Mouse (Mus musculus) CH12.LX (cell line): ENCODE results near the gene Gm20388. TPM values are rescaled to one million over a fixed set of nuclear protein-coding genes. Genes with fewer than 3 reads are reported as not detected.

Experiments
- DNase-seq: peaks from one replicate; pipeline ENCODE4 v3.0.0-alpha.2; 2013; ENCODE audit errors: extremely low read depth
- H3K27ac ChIP-seq: 2 replicates; pipeline ENCODE4 v1.5.1; 2012; ENCODE audit warnings: low read depth, mild to moderate bottlenecking, control low read depth, moderate library complexity; ENCODE audit not compliant: insufficient read depth
- H3K27me3 ChIP-seq: replicated peaks from 2 replicates; pipeline ENCODE3; 2012; ENCODE audit warnings: inconsistent platforms
- H3K36me3 ChIP-seq, 2 experiments: replicated peaks in 1 of 2; 2 replicates each; pipeline versions ENCODE3 to v1.6.1; 2012; ENCODE audit warnings: inconsistent platforms in 1 of 2, low read length in 1 of 2, mild to moderate bottlenecking in 1 of 2, mixed read lengths in 1 of 2, moderate library complexity in 1 of 2; ENCODE audit not compliant: control insufficient read depth in 1 of 2, insufficient read depth in 1 of 2
- H3K4me1 ChIP-seq, 2 experiments: 2 replicates each; pipeline ENCODE4 v1.6.1; 2012; ENCODE audit warnings: inconsistent platforms in 1 of 2, moderate library complexity in 1 of 2; ENCODE audit not compliant: insufficient read depth in 2 of 2, control insufficient read depth in 1 of 2
- H3K4me2 ChIP-seq: 2 replicates; pipeline ENCODE4 v1.6.1; 2012; ENCODE audit warnings: low read depth, mild to moderate bottlenecking, control low read depth; ENCODE audit not compliant: poor library complexity, insufficient read depth, severe bottlenecking
- H3K4me3 ChIP-seq, 3 experiments: fragments of 150-350 bp in 1 of 3; sonication (generic) in 1 of 3; replicated peaks in 1 of 3; 2 replicates each; pipeline versions ENCODE3 to v1.5.1; 2011 to 2012; ENCODE audit warnings: low read depth in 2 of 3, low read length in 2 of 3, mild to moderate bottlenecking in 2 of 3, moderate library complexity in 2 of 3, control low read depth in 1 of 3, improper control_type of control experiment in 1 of 3, inconsistent platforms in 1 of 3, mixed read lengths in 1 of 3; ENCODE audit not compliant: poor library complexity in 1 of 3
- H3K79me2 ChIP-seq: replicated peaks from 2 replicates; pipeline ENCODE4 v1.6.1; 2012; ENCODE audit warnings: mild to moderate bottlenecking, moderate library complexity; ENCODE audit not compliant: control insufficient read depth, poor library complexity, insufficient read depth, severe bottlenecking; ENCODE audit errors: extremely low read depth
- H3K9ac ChIP-seq: 2 replicates; pipeline ENCODE4 v1.6.1; 2012; ENCODE audit warnings: low read depth, mild to moderate bottlenecking, control low read depth, moderate library complexity; ENCODE audit not compliant: insufficient read depth
- H3K9me3 ChIP-seq: replicated peaks from 2 replicates; pipeline ENCODE3; 2012; ENCODE audit warnings: low read length, inconsistent platforms, mixed read lengths
- BHLHE40 ChIP-seq: IDR thresholded peaks from 2 replicates; pipeline ENCODE4 v1.6.1; 2011; ENCODE audit warnings: mild to moderate bottlenecking, low read depth, low read length, improper control_type of control experiment
- CHD1 ChIP-seq: IDR thresholded peaks from 2 replicates; pipeline ENCODE4 v1.6.1; 2012; ENCODE audit warnings: low read depth, low read length, improper control_type of control experiment, inconsistent platforms
- CHD2 ChIP-seq: IDR thresholded peaks from 2 replicates; pipeline ENCODE4 v1.6.1; 2011; ENCODE audit warnings: low read length, improper control_type of control experiment
- CTCF ChIP-seq, 2 experiments: IDR thresholded peaks in 1 of 2; conservative IDR thresholded peaks in 1 of 2; 2 replicates each; pipeline ENCODE4 v1.5.1; 2011 to 2012; ENCODE audit warnings: low read depth in 2 of 2, low read length in 2 of 2, improper control_type of control experiment in 1 of 2, inconsistent platforms in 1 of 2, mild to moderate bottlenecking in 1 of 2, moderate library complexity in 1 of 2
- EP300 ChIP-seq: IDR thresholded peaks from 2 replicates; pipeline ENCODE4 v1.6.1; 2011; ENCODE audit warnings: low read length, improper control_type of control experiment
- ETS1 ChIP-seq: conservative IDR thresholded peaks from 2 replicates; pipeline ENCODE4 v1.6.1; 2012; ENCODE audit warnings: low read depth, mild to moderate bottlenecking, inconsistent platforms, low read length, improper control_type of control experiment, moderate library complexity
- GABPA ChIP-seq: IDR thresholded peaks from 2 replicates; pipeline ENCODE4 v1.6.1; 2012; ENCODE audit warnings: low read depth, low read length, improper control_type of control experiment, inconsistent platforms; ENCODE audit not compliant: insufficient replicate concordance
- JUN ChIP-seq: IDR thresholded peaks from 2 replicates; pipeline ENCODE4 v1.6.1; 2011; ENCODE audit warnings: low read depth, mild to moderate bottlenecking, low read length, improper control_type of control experiment, moderate library complexity; ENCODE audit not compliant: insufficient read depth
- JUND ChIP-seq: conservative IDR thresholded peaks from 2 replicates; pipeline ENCODE4 v1.6.1; 2011; ENCODE audit warnings: low read depth, low read length, improper control_type of control experiment
- MAX ChIP-seq: IDR thresholded peaks from 2 replicates; pipeline ENCODE4 v1.6.1; 2011; ENCODE audit warnings: low read length, improper control_type of control experiment
- MAZ ChIP-seq: IDR thresholded peaks from 2 replicates; pipeline ENCODE4 v1.6.1; 2012; ENCODE audit warnings: low read depth, mild to moderate bottlenecking, inconsistent platforms, low read length, improper control_type of control experiment, moderate library complexity
- MXI1 ChIP-seq: IDR thresholded peaks from 2 replicates; pipeline ENCODE4 v1.6.1; 2011; ENCODE audit warnings: mild to moderate bottlenecking, low read depth, low read length, improper control_type of control experiment
- MYC ChIP-seq: IDR thresholded peaks from 2 replicates; pipeline ENCODE4 v1.6.1; 2011; ENCODE audit warnings: low read depth, mild to moderate bottlenecking, improper control_type of control experiment, low read length
- NELFE ChIP-seq: IDR thresholded peaks from 2 replicates; pipeline ENCODE4 v1.6.1; 2011; ENCODE audit warnings: low read depth, low read length, improper control_type of control experiment
- NRF1 ChIP-seq: IDR thresholded peaks from 2 replicates; pipeline ENCODE4 v1.6.1; 2014; ENCODE audit warnings: low read depth, mild to moderate bottlenecking, inconsistent platforms, low read length, improper control_type of control experiment, moderate library complexity
- PAX5 ChIP-seq: IDR thresholded peaks from 2 replicates; pipeline ENCODE4 v1.6.1; 2012; ENCODE audit warnings: low read length, inconsistent platforms, mixed read lengths
- RAD21 ChIP-seq: IDR thresholded peaks from 2 replicates; pipeline ENCODE4 v1.6.1; 2011; ENCODE audit warnings: low read depth, mild to moderate bottlenecking, low read length, improper control_type of control experiment, moderate library complexity
- RCOR1 ChIP-seq: conservative IDR thresholded peaks from 2 replicates; pipeline ENCODE4 v1.6.1; 2012; ENCODE audit warnings: low read depth, mild to moderate bottlenecking, inconsistent platforms, low read length, improper control_type of control experiment
- SMC3 ChIP-seq: IDR thresholded peaks from 2 replicates; pipeline ENCODE4 v1.6.1; 2011; ENCODE audit warnings: low read depth, low read length, improper control_type of control experiment
- TCF12 ChIP-seq: IDR thresholded peaks from 2 replicates; pipeline ENCODE4 v1.6.1; 2014; ENCODE audit warnings: low read depth, mild to moderate bottlenecking, inconsistent platforms, low read length, improper control_type of control experiment
- UBTF ChIP-seq: IDR thresholded peaks from 2 replicates; pipeline ENCODE4 v1.6.1; 2012; ENCODE audit warnings: low read depth, mild to moderate bottlenecking, inconsistent platforms, low read length, improper control_type of control experiment, moderate library complexity
- USF1 ChIP-seq: IDR thresholded peaks from 2 replicates; pipeline ENCODE4 v1.6.1; 2014; ENCODE audit warnings: low read depth, mild to moderate bottlenecking, inconsistent platforms, low read length, improper control_type of control experiment
- USF2 ChIP-seq: conservative IDR thresholded peaks from 2 replicates; pipeline ENCODE4 v1.6.1; 2011; ENCODE audit warnings: low read depth, low read length, improper control_type of control experiment
- ZKSCAN1 ChIP-seq: IDR thresholded peaks from 2 replicates; pipeline ENCODE4 v1.6.1; 2012; ENCODE audit warnings: low read depth, inconsistent platforms, low read length, improper control_type of control experiment, borderline replicate concordance
- ZNF384 ChIP-seq: IDR thresholded peaks from 2 replicates; pipeline ENCODE4 v1.6.1; 2012; ENCODE audit warnings: low read depth, low read length, improper control_type of control experiment, inconsistent platforms
- dilution Hi-C: fragments of 300-500 bp; cut with MboI; formaldehyde crosslinking; loops from 2 replicates; pipeline ENCODE4 v1.14.3; 2020; ENCODE audit warnings: low sequenced_read_pairs; ENCODE audit not compliant: extremely low pct_unique_long_range_greater_than_20kb, extremely low pct_ligation_motif_present
- in situ Hi-C: fragments of 300-500 bp; cut with MboI; formaldehyde crosslinking; loops from 3 replicates; pipeline ENCODE4 v1.14.3; 2019; ENCODE audit warnings: low sequenced_read_pairs, low pct_ligation_motif_present, low pct_unique_long_range_greater_than_20kb, mixed read lengths
- polyA plus RNA-seq: library from polyadenylated mRNA; unstranded; fragments of >175 nt; gene quantifications from 2 replicates; pipeline ENCODE4 v1.2.1, GENCODE M21; 2012; ENCODE audit warnings: low read depth; ENCODE audit not compliant: insufficient read length
- total RNA-seq, 2 experiments: library from RNA; depleted of rRNA; stranded (reverse); fragments of 300-350 nt in 1 of 2; fragments of >200 nt in 1 of 2; gene quantifications; 2 replicates each; pipeline ENCODE4 v1.2.3; 2012 to 2014

Gm20388 gene
- total and polyA plus RNA-seq, 3 experiments, result 14.8 to 26.3 (median 22.2) TPM

GRCm38 (mm10) chr8:120887254-120887653 is 976.6 kb downstream of the Gm20388 start:
- no peak overlapping the region for H3K27ac ChIP-seq
- no peak overlapping the region for H3K9ac ChIP-seq
- TF ChIP-seq RAD21, result peak; percentile 9
- 0 out of 2 replicates have a peak, but pooled peaks have one; percentile 3 for TF ChIP-seq SMC3
- TF ChIP-seq CTCF (conservative IDR thresholded peaks at IDR 0.05 in 1 of 2, IDR thresholded peaks at IDR 0.05 in 1 of 2; ENCODE audit: low read depth in 2 of 2, low read length in 2 of 2), result peak; percentile 37 to 68
- no peak for TF ChIP-seq MAX
- no peak for DNase-seq
- no peaks in the 10 kb centered on the region for H3K79me2 ChIP-seq
- no peak overlapping the region for H3K4me3 ChIP-seq
- no peaks in the 10 kb centered on the region for H3K36me3 ChIP-seq
- in situ Hi-C loops, result no loop called here
- peaks cover 92% of the 10 kb centered on the region for H3K27me3 ChIP-seq
- dilution Hi-C loops, result no loop called here
- H3K4me2 ChIP-seq, result no peak overlapping the region
- H3K9me3 ChIP-seq, result no peaks in the 10 kb centered on the region
- peaks cover 2 to 9% of the 10 kb centered on the region in 2 experiments; a peak in 3 of 4 replicates for H3K4me1 ChIP-seq

DNA sequence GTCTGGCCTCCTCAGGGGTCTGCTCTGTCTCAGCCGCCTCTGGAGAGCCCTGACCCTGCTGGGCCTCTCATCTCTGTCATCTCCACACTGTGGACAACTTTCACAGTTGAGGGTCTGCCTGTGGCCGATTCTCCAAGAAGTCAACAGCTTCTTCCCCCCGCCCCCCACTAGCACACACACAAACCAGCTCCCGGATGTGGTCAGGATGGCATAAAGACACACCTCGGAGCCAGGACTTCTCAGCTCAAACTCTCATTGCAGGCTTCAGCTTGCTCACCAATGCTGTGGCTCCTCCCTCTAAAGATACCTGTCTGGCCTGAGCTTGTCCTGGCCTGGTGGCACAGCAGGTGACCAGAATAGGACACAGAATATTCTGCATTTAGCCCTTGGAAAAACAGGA is 977.4 kb downstream of the Gm20388 start:
- Histone ChIP-seq H3K9ac (no peak overlapping the region), H3K9me3 (no peaks in the 10 kb centered on the region), H3K36me3 (no peaks in the 10 kb centered on the region), H3K4me2 (no peak overlapping the region), H3K4me3 (no peak overlapping the region), H3K4me1 (peaks cover 2 to 9% of the 10 kb centered on the region in 2 experiments; a peak in 3 of 4 replicates), H3K79me2 (no peaks in the 10 kb centered on the region), H3K27me3 (peaks cover 92% of the 10 kb centered on the region), H3K27ac (no peak overlapping the region)
- dilution Hi-C loops (no loop called here), in situ Hi-C loops (no loop called here)
- DNase-seq, result no peak
- TF ChIP-seq EP300 (no peak), JUN (no peak), RCOR1 (no peak), BHLHE40 (no peak), CHD2 (no peak), PAX5 (no peak), RAD21 (no peak), TCF12 (no peak), JUND (no peak), NRF1 (no peak), UBTF (no peak), ZKSCAN1 (no peak), NELFE (no peak)
- TF ChIP-seq, all 38 proteins: peak for 0

- Histone ChIP-seq H3K27me3 (peaks cover 92% of the 10 kb centered on the region), H3K79me2 (no peaks in the 10 kb centered on the region), H3K9ac (no peak overlapping the region), H3K4me1 (no peaks in the 10 kb centered on the region), H3K4me3 (no peak overlapping the region), H3K4me2 (no peak overlapping the region), H3K9me3 (no peaks in the 10 kb centered on the region), H3K36me3 (no peaks in the 10 kb centered on the region), H3K27ac (no peak overlapping the region)
- no peak for TF ChIP-seq EP300
- TF ChIP-seq GABPA, result no peak
- TF ChIP-seq BHLHE40, result peak; percentile 63
- peak; percentile 77 for TF ChIP-seq JUND
- no peak for TF ChIP-seq MXI1
- TF ChIP-seq JUN, result peak; percentile 71
- TF ChIP-seq PAX5, result no peak
- TF ChIP-seq NELFE, result no peak
- no peak for TF ChIP-seq USF1
- no peak for TF ChIP-seq USF2
- no peak for TF ChIP-seq RAD21
- no peak for TF ChIP-seq MAZ
- TF ChIP-seq CHD1, result no peak
- no peak for TF ChIP-seq ZNF384
- no peak for TF ChIP-seq ETS1
- TF ChIP-seq MYC, result no peak
- no peak for TF ChIP-seq MAX
- no peak for TF ChIP-seq UBTF
- DNase-seq, result no peak
- in situ Hi-C loops (no loop called here), dilution Hi-C loops (no loop called here)
Measured at GRCm38 (mm10) chr8:120889189-120889588, 978.5 kb downstream of the Gm20388 start.
